Mouse (Mus musculus) adrenal gland (tissue): ENCODE data around the gene Hps4.
"Not testable (repeated sequence)": the region's sequence is repeated elsewhere in the genome, so short reads cannot be mapped to it uniquely, and the experiment has no call there.

Source experiments
- intact Hi-C: fragments of 180-260 bp; cut with DNase I; formaldehyde crosslinking; loops from one replicate; pipeline ENCODE4 v1.15.1; 2025

Gene Hps4

DNA sequence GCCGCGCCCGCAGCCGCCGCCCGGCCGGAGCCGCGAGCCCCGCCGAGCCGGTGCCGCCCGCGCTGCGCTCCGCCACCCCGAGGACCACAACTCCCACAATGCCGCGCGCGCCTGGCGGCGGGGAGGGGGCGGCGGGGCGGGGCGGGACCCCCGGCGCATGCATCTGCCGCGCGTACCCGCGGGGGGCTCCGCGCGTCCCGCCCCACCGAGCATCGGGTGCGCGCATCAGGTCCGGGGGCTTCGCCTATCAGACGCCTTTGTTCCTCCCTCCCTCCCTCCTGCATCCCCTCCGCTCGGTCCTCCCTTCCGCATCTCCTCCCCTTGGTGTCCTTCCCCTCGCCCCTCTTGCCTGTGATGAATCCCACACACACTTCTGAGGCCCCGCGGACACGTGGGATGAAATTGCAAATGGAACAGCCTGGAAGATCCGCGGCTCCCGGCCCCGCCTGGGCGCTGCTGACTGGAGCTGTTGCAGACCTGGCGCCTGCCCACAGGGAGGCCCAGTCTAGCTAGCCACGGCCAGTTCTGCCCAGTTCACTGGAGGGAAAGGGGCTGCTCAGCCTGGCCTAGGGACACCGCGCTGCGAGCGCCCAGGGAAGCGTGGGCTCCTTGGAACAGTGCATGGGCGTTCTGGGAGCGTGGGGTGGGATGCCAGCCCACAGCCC lies 52.0 kb downstream of the Hps4 start, which contains the start of gene Asphd2:
Asphd2 (minus strand) TSS at position 88 of the 665 bp plus-strand sequence.
- intact Hi-C loops = no loop called here

DNA sequence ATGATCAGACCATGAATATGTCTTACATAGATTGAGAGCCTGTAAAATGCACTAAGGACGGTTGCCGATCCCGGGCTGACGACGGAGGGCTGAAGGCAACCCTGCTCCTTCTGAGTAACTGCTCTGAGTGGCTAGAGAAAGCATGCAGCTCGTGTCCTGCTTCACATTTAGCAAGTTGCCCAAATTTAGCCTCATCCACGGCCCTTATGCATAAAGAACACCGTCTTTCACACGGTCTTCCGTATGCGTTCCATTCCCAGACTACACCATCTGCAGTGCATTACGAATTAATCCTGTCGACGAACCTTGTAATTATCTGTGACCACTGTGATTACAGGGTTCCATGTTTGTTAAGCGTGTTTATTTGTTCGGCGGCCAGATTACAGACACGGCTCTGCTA lies 53.2 kb downstream of the Hps4 start:
- intact Hi-C loops = no loop called here

DNA sequence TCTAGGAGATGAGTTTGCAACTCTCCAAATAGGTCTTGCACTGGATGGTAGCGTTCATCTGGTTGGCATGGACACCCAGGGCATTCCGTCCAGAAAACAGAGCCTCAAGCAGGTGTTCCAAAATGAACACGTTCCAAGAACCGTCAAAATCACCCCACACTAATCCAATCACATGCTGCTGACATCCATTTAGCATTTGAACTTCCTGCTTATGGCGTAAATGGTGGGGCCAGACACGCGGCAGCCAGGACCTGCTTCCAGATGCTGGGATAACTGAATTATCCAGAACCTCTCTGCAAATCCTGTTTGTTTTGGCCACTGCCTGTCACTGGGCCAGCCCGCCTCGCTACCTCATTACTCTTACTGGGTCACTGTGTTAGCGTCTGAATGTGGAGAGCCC lies 56.4 kb downstream of the Hps4 start:
- intact Hi-C loops = no loop called here

DNA sequence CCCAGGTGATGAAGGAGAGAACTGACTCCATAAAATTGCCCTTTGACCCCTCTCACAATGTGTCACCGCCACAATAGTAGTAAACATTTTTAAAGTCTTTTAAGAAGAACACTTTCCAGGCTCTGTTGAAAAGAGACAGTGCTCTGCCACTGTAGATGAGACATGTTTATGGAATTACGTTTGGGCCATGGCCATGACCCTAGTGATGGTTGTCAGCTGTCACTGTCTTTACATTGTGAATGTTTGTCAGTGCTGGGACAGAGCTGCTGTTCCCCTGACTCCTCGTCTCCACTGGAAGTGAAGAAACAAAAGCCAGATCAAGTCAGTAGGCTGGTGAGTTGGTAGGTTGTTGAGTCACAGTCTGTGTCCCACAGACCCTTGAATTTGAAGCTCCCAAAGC lies 59.6 kb downstream of the Hps4 start:
- intact Hi-C loops = no loop called here

DNA sequence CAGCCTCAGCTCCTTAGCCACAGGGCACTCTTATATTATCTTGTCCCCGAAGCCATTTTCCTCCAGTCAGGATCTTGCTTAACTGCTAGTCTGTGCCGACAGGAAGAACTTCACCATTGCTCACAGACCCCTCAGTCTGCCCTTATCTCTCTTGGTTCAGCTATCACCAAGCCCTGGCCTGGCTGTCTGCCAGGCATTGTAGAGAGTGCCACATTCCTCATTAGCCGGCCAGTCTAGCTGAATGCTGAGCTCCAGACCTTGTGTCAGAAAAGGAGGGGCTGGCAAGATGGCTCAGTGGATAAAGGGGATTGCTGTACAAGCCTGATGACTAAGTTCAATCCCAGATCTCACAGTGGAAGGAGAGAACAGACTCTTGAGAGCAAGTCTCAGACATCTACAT lies 63.1 kb downstream of the Hps4 start:
- intact Hi-C loops = no loop called here

DNA sequence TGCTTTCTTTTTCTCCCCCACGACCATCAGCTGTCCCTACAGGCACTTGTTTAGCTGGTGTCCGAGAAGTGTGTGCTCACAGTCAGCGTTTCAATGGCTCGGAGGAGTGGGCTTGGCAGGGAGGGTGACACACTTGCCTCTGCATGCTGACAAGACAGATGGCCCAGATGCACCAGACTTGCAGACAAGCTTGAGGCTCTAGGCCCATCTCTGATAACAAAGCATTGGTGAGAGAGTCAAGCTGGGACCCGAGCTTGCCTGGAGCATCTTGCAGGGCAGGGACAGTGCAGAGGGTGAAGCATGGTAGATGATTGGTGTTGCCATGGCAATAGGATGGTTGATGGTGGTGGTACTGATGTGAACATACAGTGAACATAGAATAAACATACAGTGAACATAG lies 66.4 kb downstream of the Hps4 start:
- intact Hi-C loops = no loop called here

DNA sequence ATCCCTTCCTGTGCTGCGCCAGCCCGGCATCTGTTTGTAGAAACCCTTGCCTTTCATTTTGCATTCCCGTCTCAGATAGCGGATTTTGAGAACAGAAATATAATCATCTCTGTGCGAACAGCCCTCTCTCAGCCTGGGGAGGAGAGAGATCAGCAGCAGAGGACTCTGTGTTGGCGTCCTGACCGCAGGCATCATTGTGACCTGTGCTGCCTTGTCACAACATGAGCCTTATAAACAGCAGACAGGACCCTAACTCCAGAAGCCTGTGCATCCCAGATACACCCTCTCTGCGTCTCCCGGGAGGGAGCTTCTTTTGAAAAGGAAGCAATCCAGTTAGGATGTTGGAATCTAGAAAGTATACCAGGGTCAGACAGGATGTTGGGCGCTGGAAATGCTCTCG lies 68.2 kb downstream of the Hps4 start:
- intact Hi-C loops = no loop called here

DNA sequence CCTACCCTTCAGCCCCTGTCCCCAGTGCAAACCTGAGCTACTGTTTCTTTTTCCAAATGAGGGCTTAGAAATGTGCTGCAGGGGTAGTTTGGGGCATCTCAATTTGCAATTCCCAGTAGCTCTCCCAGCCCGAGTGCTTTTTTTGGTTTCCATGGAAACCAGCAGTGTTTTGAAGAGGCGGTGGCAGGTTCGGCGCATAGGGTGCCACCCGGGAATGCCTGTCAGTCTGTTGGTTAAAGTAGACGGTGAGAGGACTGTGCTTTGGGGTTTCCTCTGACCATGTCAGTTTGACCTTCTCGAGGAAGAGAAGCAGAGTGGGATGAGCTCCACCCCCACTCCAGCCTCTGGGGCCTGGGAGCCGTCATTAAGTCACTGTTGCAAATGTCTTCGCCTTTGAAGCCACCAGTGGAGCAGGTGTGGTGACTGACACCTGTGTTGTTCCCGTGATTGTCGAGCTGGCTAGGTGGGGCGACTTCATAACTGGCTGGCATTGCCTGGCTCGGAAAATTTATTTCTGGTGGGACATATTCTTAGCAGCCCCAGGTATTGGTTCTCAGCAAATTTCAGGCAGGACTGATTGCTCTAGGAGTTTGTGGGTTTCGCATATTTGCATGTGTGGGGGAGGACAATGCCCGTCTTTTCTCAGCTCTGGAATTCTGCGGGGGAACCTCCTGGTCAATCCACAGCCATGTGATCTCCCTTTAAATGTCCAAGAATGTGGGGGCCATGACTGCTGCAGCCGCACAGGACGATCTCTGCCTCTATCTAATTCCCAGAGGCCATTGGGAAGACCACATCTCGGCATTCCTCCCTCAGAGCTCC lies 68.8 kb downstream of the Hps4 start:
- intact Hi-C loops = no loop called here

DNA sequence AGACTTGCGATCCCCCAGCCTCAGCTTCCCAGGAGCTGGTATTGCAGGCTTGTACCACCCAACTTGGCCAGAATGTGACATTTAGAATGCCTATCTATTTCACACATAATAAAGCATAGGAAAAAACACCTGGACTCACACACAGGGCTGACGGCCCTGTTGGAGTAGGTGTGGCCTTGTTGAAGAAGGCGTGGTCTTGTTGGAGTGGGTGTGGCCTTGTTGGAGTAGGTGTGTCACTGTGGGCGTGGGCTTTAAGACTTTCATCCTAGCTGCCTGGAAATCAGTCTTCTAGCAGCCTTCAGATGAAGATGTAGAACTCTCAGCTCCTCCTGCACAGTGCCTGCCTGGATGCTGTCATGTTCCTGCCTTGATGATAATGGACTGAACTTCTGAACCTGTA lies 69.9 kb downstream of the Hps4 start:
- intact Hi-C loops = not testable (repeated sequence)

DNA sequence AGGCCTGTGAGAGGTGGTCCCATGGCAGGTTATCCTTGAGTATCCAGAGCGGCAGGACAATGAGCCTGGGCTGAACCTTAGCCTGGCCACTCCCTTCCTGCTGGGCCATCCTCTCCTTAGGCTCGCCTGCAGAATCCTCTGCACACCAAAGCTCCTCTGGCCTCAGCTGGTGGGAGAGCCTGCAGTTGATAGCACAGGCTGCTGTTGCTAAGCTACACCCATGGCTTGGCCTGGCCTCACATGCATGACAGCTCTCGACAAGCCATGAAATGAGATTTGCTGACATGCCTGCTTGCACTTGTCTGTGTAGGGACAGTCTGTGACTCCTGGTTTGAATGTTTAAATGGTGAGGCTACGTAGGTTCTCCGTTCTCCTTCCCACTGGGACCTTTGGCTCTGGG lies 73.8 kb downstream of the Hps4 start:
- intact Hi-C loops = no loop called here

DNA sequence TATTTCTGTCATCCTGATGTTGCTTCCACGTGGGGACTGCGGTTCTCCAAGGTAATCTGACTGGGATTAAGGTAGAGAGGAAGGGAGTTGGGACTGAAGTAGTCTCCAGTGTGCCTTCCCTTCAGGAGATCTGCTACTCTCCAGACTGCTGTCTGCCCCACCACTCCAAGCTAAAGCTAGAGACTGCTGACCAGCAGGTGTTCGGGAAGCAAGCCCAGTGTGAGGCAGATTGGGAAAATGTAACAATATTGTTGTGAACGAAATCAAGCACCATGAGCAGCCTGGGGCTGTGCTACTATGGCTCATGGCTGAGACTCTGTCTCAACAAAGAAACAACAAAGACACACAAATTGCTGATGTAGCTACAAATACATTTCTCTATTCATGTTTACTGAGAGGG lies 75.1 kb downstream of the Hps4 start:
- intact Hi-C loops = no loop called here

DNA sequence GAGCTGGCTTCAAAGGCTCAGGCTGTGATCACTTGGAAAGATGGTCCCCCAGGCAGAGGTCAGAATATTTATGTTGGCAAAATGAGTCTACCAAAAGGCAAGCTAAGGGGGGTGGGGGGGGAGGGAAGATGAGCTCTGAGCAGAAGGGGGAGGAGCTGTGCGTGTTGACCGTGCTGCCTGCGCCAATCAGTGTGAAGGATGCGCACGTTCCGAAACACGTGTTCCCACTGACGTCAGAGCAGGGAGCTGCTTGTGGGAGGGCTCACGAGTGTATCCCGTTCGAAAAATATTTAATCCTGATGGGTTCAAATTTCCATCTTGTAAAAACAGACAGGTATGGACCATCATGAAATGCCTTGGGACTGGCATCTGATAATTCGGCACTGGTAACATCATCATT lies 76.7 kb downstream of the Hps4 start:
- intact Hi-C loops = no loop called here

DNA sequence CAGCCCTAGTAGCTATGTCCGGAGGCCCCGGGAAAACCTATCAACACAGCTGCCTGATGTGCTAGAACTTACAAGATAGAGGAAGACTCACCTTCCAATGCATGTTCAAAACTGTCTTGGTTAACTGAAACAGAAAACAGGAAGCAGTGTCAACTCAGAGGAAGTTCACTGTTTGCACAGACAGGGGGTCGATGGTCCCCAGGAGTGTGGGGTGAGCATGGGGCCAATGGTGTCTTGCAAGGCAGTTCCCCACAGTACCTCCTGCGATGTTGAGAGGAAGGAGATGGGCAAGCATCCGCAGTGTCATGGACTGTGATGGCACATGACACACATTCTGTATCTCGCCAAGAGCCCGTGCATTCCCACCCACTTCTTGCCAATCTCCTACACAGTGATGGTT lies 83.8 kb downstream of the Hps4 start:
- intact Hi-C loops = loop anchor here (2.0 to 5.0 kb wide), 3 partner anchors 59 to 186 kb away; no protein-coding TSS in a partner anchor

DNA sequence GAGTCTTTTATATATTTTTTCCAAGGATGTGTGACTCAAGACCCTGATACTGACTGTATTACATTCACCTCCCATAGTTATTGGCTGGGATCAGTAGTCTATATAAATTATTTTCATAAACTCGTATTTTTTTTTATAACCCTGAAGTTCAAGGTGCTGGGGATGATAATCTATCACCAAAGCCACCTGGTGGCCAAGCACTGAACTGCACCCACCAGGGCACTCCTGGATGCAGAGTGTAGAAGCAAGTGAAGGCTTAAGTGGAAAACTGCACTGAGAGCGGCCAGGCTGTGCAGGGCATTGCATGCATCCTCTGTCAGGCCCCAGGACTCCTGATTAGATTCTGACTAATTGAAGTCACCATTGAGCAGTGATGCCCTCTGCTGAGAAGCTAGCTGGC lies 84.4 kb downstream of the Hps4 start:
- intact Hi-C loops = loop anchor here (2.0 to 5.0 kb wide), 3 partner anchors 60 to 186 kb away; no protein-coding TSS in a partner anchor
